Mouse (Mus musculus) kidney, embryonic 15.5 days (tissue): ENCODE results near the gene Amdhd1. TPM values are rescaled to one million over a fixed set of nuclear protein-coding genes. Genes with fewer than 3 reads are reported as not detected.

ENCODE experiments used
- ATAC-seq: fragments of 200-750 bp; cut with Nextera tagmentation; replicated peaks from 2 replicates; pipeline ENCODE4 v1.8.0; 2017; ENCODE audit warnings: moderate TSS enrichment; ENCODE audit not compliant: low FRiP score
- H3K27ac ChIP-seq: fragments of 300-500 bp; sonication (generic); 2 replicates; pipeline ENCODE4 v1.5.1; 2015; ENCODE audit warnings: mild to moderate bottlenecking, inconsistent platforms
- H3K27me3 ChIP-seq: fragments of 300-500 bp; sonication (generic); 2 replicates; pipeline ENCODE4 v1.6.1; 2015; ENCODE audit warnings: inconsistent platforms
- H3K36me3 ChIP-seq: fragments of 300-500 bp; sonication (generic); 2 replicates; pipeline ENCODE4 v1.6.1; 2015; ENCODE audit warnings: inconsistent platforms
- H3K4me1 ChIP-seq: fragments of 300-500 bp; sonication (generic); 2 replicates; pipeline ENCODE4 v1.6.1; 2015; ENCODE audit warnings: inconsistent platforms
- H3K4me2 ChIP-seq: fragments of 300-500 bp; sonication (generic); 2 replicates; pipeline ENCODE4 v1.6.1; 2015; ENCODE audit warnings: moderate library complexity, mild to moderate bottlenecking, inconsistent platforms
- H3K4me3 ChIP-seq: fragments of 300-500 bp; sonication (generic); replicated peaks from 2 replicates; pipeline ENCODE4 v1.5.1; 2015; ENCODE audit warnings: mild to moderate bottlenecking, inconsistent platforms
- H3K9ac ChIP-seq: fragments of 300-500 bp; sonication (generic); 2 replicates; pipeline ENCODE4 v1.6.1; 2015; ENCODE audit warnings: mild to moderate bottlenecking, inconsistent platforms
- H3K9me3 ChIP-seq: fragments of 300-500 bp; sonication (generic); replicated peaks from 2 replicates; pipeline ENCODE4 v1.6.1; 2016; ENCODE audit warnings: inconsistent platforms
- WGBS: fragments of 180-500 bp; shearing (Covaris S2); methylation state at CpG from one replicate; pipeline ENCODE4 v1.1.7; 2015; ENCODE audit warnings: mixed read lengths; 5-methylcytosine and 5-hydroxymethylcytosine counted together
- polyA plus RNA-seq: library from polyadenylated mRNA; unstranded; fragments of >200 nt; fragmentation: Nextera tagmentation; extraction: Ambion mirVana; gene quantifications from 2 replicates; pipeline ENCODE4 v1.2.1, GENCODE M21; 2015

The Amdhd1 gene
- polyA plus RNA-seq: 0.62 and 1.1 TPM in 2 replicates

GRCm38 (mm10) chr10:93539775-93540430 lies at the start of gene Amdhd1:
Gene Amdhd1 (minus strand): TSS chr10:93540033.
- 3% methylated on average over 35 of the region's 35 CpGs for WGBS

DNA sequence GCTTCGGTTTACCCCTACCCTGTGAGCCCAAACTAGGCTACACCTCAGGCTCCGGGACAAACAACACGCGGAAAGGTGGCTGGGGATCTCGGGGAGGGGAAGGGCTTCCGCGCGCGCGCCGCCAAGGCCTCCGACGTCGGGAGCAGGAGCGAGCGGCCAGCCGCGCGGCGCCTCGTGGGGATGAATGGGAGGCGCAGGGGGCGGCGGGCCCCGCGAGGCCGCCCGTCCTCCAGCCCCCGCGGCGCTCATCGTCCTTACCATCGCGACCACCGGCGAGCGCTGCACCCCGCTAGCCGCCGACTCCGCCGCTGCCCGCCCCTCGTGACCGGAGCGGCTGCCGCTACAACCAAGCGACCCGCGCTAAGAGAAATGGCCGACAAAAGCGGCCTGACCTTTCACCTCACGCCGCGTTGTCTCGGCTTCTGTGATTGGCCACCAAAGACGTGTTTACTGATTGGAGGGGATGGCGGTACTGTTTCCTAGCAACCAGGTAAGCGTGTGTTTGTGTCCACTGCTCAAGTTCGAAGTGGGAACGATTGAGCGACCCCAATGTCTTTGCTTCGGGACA lies 49.5 kb upstream of the Amdhd1 start, which contains the start of gene Snrpf:
Gene Snrpf, minus strand, starts transcription at position 426 of the 568 bp plus-strand sequence.
- Histone ChIP-seq H3K27ac (peak within 1 kb of the TSS; percentile 85), H3K4me2 (peak within 1 kb of the TSS; percentile 76), H3K9ac (peak within 1 kb of the TSS; percentile 87), H3K36me3 (peaks cover 32% of the 10 kb centered on the region), H3K4me3 (peak within 1 kb of the TSS; percentile 85), H3K27me3 (no peaks in the 10 kb centered on the region), H3K9me3 (no peaks in the 10 kb centered on the region), H3K4me1 (peaks cover 18% of the 10 kb centered on the region)
- peak; percentile 91 for ATAC-seq
- WGBS: under 1% methylated on average over 45 of the region's 63 CpGs

More at GRCm38 (mm10) chr10:93539775-93540430, at the start of gene Amdhd1:
- Histone ChIP-seq H3K36me3 (no peaks in the 10 kb centered on the region), H3K4me1 (peaks cover 18% of the 10 kb centered on the region), H3K9ac (peak within 1 kb of the TSS; percentile 24; the same call in 1 of the 2 replicates), H3K27me3 (peaks cover 22% of the 10 kb centered on the region), H3K4me2 (peak within 1 kb of the TSS; percentile 73), H3K4me3 (peak within 1 kb of the TSS; percentile 44), H3K9me3 (no peaks in the 10 kb centered on the region), H3K27ac (no peak within 1 kb of the TSS)
- ATAC-seq: peak; percentile 93

GRCm38 (mm10) chr10:93588796-93589195 lies 49.0 kb upstream of the Amdhd1 start:
- WGBS: 0% methylated on average over 11 of the region's 11 CpGs
- Histone ChIP-seq H3K27ac (peak overlapping the region; percentile 85), H3K4me3 (peak overlapping the region; percentile 85), H3K27me3 (no peaks in the 10 kb centered on the region), H3K36me3 (peaks cover 34% of the 10 kb centered on the region), H3K4me1 (peaks cover 18% of the 10 kb centered on the region), H3K9ac (peak overlapping the region; percentile 87), H3K4me2 (peak overlapping the region; percentile 76), H3K9me3 (no peaks in the 10 kb centered on the region)
- peak; percentile 19; the same call in 1 of the 2 replicates for ATAC-seq

DNA sequence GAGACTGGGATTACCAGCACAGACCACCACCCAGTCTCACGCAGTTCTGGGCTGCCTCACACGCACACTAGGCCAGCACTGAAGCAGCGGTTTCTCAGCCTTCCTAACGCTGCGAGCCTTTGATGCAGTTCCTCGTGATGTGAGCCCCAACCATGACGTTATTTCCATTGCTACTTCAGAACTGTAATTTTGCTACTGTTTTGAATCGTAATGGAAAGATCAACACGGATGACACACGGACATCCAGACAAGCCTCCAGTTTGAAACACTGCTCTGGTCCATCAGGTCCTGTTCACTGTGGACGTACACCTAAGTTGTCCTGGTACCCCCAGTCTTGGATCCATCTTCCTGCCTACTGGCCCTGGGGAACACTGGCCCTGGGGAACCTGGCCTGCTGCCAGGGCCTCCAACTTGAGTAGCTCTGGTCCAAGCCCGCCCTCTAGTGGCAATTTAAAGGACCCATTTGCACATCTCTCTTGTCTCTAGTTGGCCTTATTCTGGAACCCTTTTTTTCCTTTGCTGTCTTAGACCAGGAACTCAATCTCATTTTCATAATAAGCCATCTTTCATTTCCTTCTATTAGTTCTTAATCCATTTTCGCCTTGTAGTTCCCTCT lies 37.5 kb upstream of the Amdhd1 start:
- 70% methylated on average over 13 of the region's 13 CpGs for WGBS
- no peaks in the 10 kb centered on the region for H3K4me1 ChIP-seq
- H3K36me3 ChIP-seq: peaks cover 21% of the 10 kb centered on the region
- H3K9ac ChIP-seq: no peak overlapping the region
- no peak for ATAC-seq
- H3K4me2 ChIP-seq: no peak overlapping the region
- no peaks in the 10 kb centered on the region for H3K27me3 ChIP-seq
- H3K4me3 ChIP-seq: no peak overlapping the region
- H3K9me3 ChIP-seq: no peaks in the 10 kb centered on the region
- no peak overlapping the region for H3K27ac ChIP-seq

GRCm38 (mm10) chr10:93575960-93576359 lies 36.1 kb upstream of the Amdhd1 start:
- WGBS: 91% methylated on average over 8 of the region's 8 CpGs
- ATAC-seq: no peak
- H3K9me3 ChIP-seq: no peaks in the 10 kb centered on the region

GRCm38 (mm10) chr10:93574966-93575365 lies 35.1 kb upstream of the Amdhd1 start:
- no peak for ATAC-seq
- H3K36me3 ChIP-seq: 0 out of 2 replicates have a peak, but pooled peaks cover 6% of the 10 kb centered on the region
- H3K27ac ChIP-seq: no peak overlapping the region
- no peak overlapping the region for H3K9ac ChIP-seq
- WGBS: 54% methylated on average over 4 of the region's 4 CpGs
- no peaks in the 10 kb centered on the region for H3K9me3 ChIP-seq
- no peak overlapping the region for H3K4me3 ChIP-seq
- H3K4me2 ChIP-seq: no peak overlapping the region
- no peaks in the 10 kb centered on the region for H3K27me3 ChIP-seq
- no peaks in the 10 kb centered on the region for H3K4me1 ChIP-seq

More at GRCm38 (mm10) chr10:93575960-93576359, 36.1 kb upstream of the Amdhd1 start:
- Histone ChIP-seq H3K4me2 (no peak overlapping the region), H3K4me3 (no peak overlapping the region), H3K36me3 (0 out of 2 replicates have a peak, but pooled peaks cover 7% of the 10 kb centered on the region), H3K4me1 (no peaks in the 10 kb centered on the region), H3K9ac (no peak overlapping the region), H3K27me3 (no peaks in the 10 kb centered on the region), H3K27ac (no peak overlapping the region)

DNA sequence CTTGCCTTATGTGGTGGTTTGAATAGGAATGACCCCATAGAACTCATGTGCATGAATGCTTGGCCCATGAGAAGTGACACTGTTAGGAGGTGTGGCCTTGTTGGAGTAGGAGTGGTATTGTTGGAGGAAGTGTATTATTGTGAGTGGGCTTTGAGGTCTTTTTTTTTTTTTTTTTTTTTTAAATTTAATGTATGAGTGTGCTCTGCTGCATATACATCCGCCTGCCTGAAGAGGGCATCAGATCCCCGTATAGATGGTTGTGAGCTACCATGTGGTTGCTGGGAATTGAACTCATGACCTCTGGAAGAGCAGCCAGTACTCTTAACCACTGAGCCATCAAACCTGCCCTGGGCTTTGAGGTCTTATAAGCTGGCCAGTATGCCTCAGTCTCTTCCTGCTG lies 32.4 kb upstream of the Amdhd1 start:
- no peaks in the 10 kb centered on the region for H3K4me1 ChIP-seq
- ATAC-seq: no peak
- 70% methylated on average over 2 of the region's 2 CpGs for WGBS

GRCm38 (mm10) chr10:93568671-93569070 lies 28.8 kb upstream of the Amdhd1 start:
- Histone ChIP-seq H3K27me3 (no peaks in the 10 kb centered on the region), H3K9me3 (no peaks in the 10 kb centered on the region), H3K4me2 (no peak overlapping the region), H3K36me3 (no peaks in the 10 kb centered on the region), H3K9ac (no peak overlapping the region), H3K4me1 (no peaks in the 10 kb centered on the region), H3K4me3 (no peak overlapping the region), H3K27ac (no peak overlapping the region)
- ATAC-seq: no peak
- 87% methylated on average over 6 of the region's 6 CpGs for WGBS

More for the DNA sequence above, 32.4 kb upstream of the Amdhd1 start:
- Histone ChIP-seq H3K4me3 (no peak overlapping the region), H3K36me3 (no peaks in the 10 kb centered on the region), H3K9me3 (no peaks in the 10 kb centered on the region), H3K4me2 (no peak overlapping the region), H3K27me3 (no peaks in the 10 kb centered on the region), H3K9ac (no peak overlapping the region), H3K27ac (no peak overlapping the region)

- Histone ChIP-seq H3K27me3 (no peaks in the 10 kb centered on the region), H3K9me3 (no peaks in the 10 kb centered on the region), H3K4me1 (no peaks in the 10 kb centered on the region), H3K4me3 (no peak overlapping the region), H3K36me3 (no peaks in the 10 kb centered on the region), H3K4me2 (no peak overlapping the region), H3K27ac (no peak overlapping the region), H3K9ac (no peak overlapping the region)
- whole genome bisulfite sequencing: 86% methylated on average over 11 of the region's 11 CpGs
- no peak for ATAC-seq
These were observed 28.2 kb upstream of the Amdhd1 start for GRCm38 (mm10) chr10:93567841-93568566.

GRCm38 (mm10) chr10:93567066-93567465 lies 27.2 kb upstream of the Amdhd1 start:
- Histone ChIP-seq H3K4me1 (no peaks in the 10 kb centered on the region), H3K4me3 (no peak overlapping the region), H3K27ac (no peak overlapping the region), H3K9me3 (no peaks in the 10 kb centered on the region), H3K4me2 (no peak overlapping the region), H3K27me3 (no peaks in the 10 kb centered on the region), H3K9ac (no peak overlapping the region), H3K36me3 (no peaks in the 10 kb centered on the region)
- WGBS: 83% methylated on average over 10 of the region's 10 CpGs
- no peak for ATAC-seq

DNA sequence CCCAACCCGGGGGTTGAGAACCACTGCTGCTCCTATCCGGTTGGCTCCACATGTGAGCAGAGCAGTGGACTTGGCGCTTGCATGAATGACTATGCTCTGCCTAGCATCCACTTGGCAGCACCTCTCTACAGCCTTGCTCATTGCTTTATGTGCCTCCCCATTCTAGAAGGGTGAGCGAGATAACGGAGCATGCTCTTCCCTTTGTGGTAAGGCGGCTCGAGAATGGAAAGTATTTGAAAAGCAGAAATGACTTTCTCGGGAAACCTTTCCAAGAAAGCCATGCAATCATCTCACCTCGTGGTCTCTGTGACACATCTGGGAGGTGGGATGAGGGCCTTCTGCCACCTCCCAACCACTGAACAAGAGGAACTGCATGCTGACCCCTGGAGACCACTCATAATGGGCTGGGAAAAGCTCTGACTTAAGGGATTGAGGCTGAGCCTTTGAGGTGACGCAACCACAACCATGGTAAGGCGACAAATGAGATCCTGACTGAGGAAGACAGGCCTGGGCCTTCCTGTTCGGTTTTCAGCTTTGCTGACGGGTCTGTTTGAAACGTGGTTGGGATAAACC lies 24.8 kb upstream of the Amdhd1 start:
- H3K27me3 ChIP-seq: no peaks in the 10 kb centered on the region
- no peak overlapping the region for H3K4me2 ChIP-seq

More for the DNA sequence above, 24.8 kb upstream of the Amdhd1 start:
- H3K4me1 ChIP-seq: no peaks in the 10 kb centered on the region; the same call in 1 of the 2 replicates
- ATAC-seq: no peak
- H3K27ac ChIP-seq: no peak overlapping the region
- 88% methylated on average over 14 of the region's 14 CpGs for WGBS
- no peaks in the 10 kb centered on the region for H3K36me3 ChIP-seq
- H3K4me3 ChIP-seq: no peak overlapping the region
- H3K9me3 ChIP-seq: no peaks in the 10 kb centered on the region
- H3K9ac ChIP-seq: no peak overlapping the region
